Mouse (Mus musculus) mouse embryonic stem cell (cell line): Measurements from ENCODE around the gene Rbl2.

Experiments used
- in situ Hi-C, 2 experiments: fragments of 300-500 bp; cut with MboI; formaldehyde crosslinking; loops; 1 replicate in 1 of 2; 3 replicates in 1 of 2; pipeline ENCODE4 v1.14.3; 2019 to 2020; ENCODE audit warnings: low sequenced_read_pairs in 2 of 2, low pct_unique_long_range_greater_than_20kb in 1 of 2, mixed read lengths in 1 of 2; ENCODE audit not compliant: unreplicated experiment in 1 of 2

Gene Rbl2

GRCm38 (mm10) chr8:91089601-91090000 is 19.7 kb downstream of the Rbl2 start:
- in situ Hi-C loops, result no loop called here

GRCm38 (mm10) chr8:91094135-91094534 is 24.3 kb downstream of the Rbl2 start:
- in situ Hi-C loops, result no loop called here

DNA sequence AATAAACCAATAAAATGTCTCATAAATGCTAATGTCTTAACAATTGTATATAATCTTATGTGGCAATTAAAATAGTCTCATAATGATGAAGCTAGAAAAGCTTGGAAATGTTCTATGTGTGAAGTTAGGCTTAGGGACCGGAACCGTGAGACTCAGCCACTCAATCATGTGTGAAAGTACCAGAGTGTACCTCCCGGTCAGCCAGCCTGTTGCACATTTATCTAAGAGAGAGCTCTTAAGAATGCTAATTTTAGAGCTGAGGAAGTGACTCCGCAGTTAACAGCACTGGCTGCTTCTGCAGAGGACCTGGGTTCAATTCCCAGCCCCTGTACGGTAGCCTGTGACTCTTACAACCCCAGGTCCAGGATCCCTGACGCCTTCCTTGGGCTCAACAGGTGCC is 28.2 kb downstream of the Rbl2 start:
- in situ Hi-C loops, result no loop called here

- in situ Hi-C loops, result no loop called here
Measured at GRCm38 (mm10) chr8:91106271-91106670, 36.4 kb downstream of the Rbl2 start.

DNA sequence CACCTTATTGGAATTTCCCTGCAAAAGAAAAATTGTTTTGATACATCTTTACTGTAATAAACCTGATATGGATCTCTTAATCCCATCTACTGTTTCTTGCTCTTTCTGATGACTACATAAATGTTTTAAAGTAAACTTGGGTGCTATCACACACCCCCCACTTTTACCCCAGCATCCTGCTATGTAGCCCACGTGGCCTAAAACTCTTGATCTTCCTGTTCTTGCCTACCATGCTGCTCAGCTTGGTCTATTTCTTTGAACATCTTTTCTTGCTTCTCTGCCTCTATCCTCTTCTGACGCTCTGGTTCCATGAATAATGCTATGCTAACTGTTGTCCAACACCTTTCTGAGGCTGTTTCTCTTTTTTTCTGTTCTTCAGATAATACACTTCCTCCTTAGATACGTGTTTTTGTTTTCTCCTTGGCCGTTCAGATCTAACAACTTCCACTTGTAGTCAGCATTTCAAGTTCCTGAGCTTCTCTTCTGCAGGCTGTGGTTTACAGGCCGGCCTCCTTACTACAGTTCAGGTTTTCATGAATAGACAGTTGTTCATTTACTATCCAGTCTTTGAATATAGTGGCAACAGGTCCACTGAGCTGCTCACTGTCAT is 42.1 kb downstream of the Rbl2 start:
- in situ Hi-C loops, result no loop called here

GRCm38 (mm10) chr8:91114428-91114827 is 44.6 kb downstream of the Rbl2 start:
- in situ Hi-C loops, result no loop called here

- in situ Hi-C loops, result no loop called here
Measured at GRCm38 (mm10) chr8:91114910-91115309, 45.1 kb downstream of the Rbl2 start.

GRCm38 (mm10) chr8:91117537-91117936 is 47.7 kb downstream of the Rbl2 start:
- in situ Hi-C loops, result no loop called here

- in situ Hi-C loops, result no loop called here
Measured at GRCm38 (mm10) chr8:91118131-91118530, 48.3 kb downstream of the Rbl2 start.

DNA sequence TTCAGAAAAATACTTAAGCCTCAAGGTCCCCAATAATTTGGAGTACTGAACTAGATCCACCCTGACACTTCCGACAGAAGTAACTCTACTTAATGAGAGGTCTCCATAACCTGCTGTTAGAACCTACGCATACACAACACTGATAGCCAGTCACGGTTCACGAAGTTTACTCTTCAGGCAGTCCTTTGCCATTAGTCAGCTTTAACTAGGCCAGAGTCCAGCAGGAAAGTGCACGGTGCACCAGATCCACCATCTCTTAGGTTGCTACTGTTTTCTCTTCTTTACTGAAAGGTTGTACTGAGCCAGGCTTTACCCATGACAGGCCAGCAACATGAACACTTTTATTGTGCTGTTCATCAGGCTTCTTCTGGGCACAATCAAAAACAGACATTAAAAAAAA is 54.5 kb downstream of the Rbl2 start:
- in situ Hi-C loops, result no loop called here

- in situ Hi-C loops, result loop anchor here in 1 of 2 experiments (25.0 kb wide), 1 partner anchor 314 kb away; the partner anchor contains the start of gene Gm19935
Measured at GRCm38 (mm10) chr8:91126786-91127185, 56.9 kb downstream of the Rbl2 start.

DNA sequence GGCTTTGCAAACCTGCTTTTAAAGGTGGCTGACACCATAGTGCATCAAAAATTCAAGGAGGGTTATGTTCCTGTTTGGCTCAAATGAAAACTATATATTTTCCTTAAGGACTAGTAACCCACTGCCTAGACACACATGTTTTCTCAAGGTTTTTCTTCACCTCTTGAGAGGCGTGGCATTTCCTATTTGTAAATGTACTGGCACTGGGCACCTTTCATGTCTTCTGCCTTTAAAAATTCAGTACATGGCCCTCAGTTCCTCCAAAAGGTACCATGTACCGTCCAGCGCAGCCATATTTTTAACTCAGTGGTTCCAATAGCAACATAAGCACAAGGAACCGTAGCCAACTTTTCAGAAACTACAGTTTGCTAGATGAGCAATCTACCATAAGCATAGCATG is 62.9 kb downstream of the Rbl2 start:
- in situ Hi-C loops, result loop anchor here in 1 of 2 experiments (25.0 kb wide), 1 partner anchor 320 kb away; the partner anchor contains the start of gene Gm19935

GRCm38 (mm10) chr8:91133441-91134069 is 63.7 kb downstream of the Rbl2 start:
- in situ Hi-C loops, result loop anchor here in 1 of 2 experiments (25.0 kb wide), 1 partner anchor 321 kb away; the partner anchor contains the start of gene Gm19935

GRCm38 (mm10) chr8:91134070-91134475 is 64.2 kb downstream of the Rbl2 start:
- in situ Hi-C loops, result loop anchor here in 1 of 2 experiments (25.0 kb wide), 1 partner anchor 322 kb away; the partner anchor contains the start of gene Gm19935

GRCm38 (mm10) chr8:91134659-91135058 is 64.8 kb downstream of the Rbl2 start:
- in situ Hi-C loops, result loop anchor here in 1 of 2 experiments (25.0 kb wide), 1 partner anchor 322 kb away; the partner anchor contains the start of gene Gm19935

- in situ Hi-C loops, result loop anchor here in 1 of 2 experiments (25.0 kb wide), 1 partner anchor 323 kb away; the partner anchor contains the start of gene Gm19935
Measured at GRCm38 (mm10) chr8:91135308-91136181, 65.7 kb downstream of the Rbl2 start.

DNA sequence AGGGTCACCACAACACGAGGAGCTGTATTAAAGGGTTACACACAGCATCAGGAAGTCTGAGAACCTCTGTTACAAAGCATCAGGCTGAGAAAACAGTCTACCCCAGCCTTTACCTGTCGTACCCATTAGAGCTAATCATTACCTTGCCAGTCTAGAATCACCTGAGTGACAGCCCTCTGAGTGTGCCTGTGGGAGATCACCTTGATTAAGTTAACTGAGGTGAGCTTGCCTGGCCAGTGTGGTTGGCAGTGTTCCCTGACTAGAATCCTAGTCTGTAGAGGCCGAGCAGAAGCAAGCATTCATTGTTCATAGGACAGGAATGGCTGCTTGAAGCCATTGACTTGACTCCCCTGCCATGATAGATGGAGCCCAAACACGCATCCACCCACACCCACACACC is 71.0 kb downstream of the Rbl2 start:
- in situ Hi-C loops, result loop anchor here in 1 of 2 experiments (25.0 kb wide), 1 partner anchor 329 kb away; the partner anchor contains the start of gene Gm19935

GRCm38 (mm10) chr8:91147715-91148114 is 77.9 kb downstream of the Rbl2 start:
- in situ Hi-C loops, result loop anchor here in 1 of 2 experiments (25.0 kb wide), 1 partner anchor 335 kb away; the partner anchor contains the start of gene Gm19935
